In the genomic region with DNA sequence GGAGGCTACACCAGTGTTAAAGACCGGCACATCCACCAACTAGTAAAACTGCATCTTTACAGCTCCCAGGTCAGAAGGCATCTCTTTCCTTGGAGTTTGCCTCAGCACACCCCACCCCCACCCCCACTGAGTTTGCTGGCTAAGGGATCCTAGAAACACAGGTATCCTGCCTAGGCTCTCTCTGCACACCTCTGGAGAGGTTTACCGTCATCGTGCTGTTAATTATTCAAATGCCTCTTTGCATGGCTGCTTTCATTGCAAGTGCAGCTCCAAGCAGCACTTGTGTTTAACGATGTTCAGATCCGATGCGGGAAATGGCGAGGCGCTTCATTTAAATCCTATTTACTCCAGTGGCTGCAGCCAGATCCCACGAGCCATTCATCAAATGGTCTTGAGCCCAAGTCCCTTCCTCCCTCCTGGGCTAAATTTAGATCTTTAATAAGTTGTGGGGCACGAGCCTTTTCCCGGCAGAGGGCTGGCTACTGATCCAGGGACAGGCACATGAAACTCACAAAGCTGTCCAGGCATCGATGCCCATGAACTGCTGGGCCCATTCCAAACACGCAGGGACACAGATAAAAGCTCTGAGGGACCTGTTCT, we compare ENCODE assay signal across 10 mouse cellular contexts.
A peak's percentile ranks its signal among the peaks of the same experiment; 100 is the strongest.
DNase-seq lines count a peak whose midpoint lies in the region; ATAC-seq and TF ChIP-seq lines count a peak whose summit lies in the region.
"Had no signal": no experiment of that assay in that cellular context is flagged by ENCODE, and none has a peak within 500 bp of the region (broad histone marks: within the 10 kb centered on the region; RNA-seq: fewer than 3 reads in every experiment).

No protein-coding gene starts in this region.

- H3K27me3 ChIP-seq in forebrain, embryonic 14.5 days (replicated peaks; ENCODE audit: control insufficient read depth, insufficient read depth, low read length): no peaks in the 10 kb centered on the region
- H3K27me3 ChIP-seq in forebrain, embryonic 11.5 days (ENCODE audit: control insufficient read depth, insufficient read depth, low read length): no peaks in the 10 kb centered on the region
- no peaks in the 10 kb centered on the region for H3K27me3 ChIP-seq in neural tube, embryonic 12.5 days (replicated peaks)
- H3K27me3 ChIP-seq in hindbrain, postnatal 0 days (ENCODE audit: insufficient read depth, low read length): no peaks in the 10 kb centered on the region

- 14% methylated on average over 13 of the region's 13 CpGs for WGBS in forebrain, embryonic 14.5 days
- 35% methylated on average over 13 of the region's 13 CpGs for WGBS in forebrain, embryonic 11.5 days
- WGBS in neural tube, embryonic 12.5 days: 42% methylated on average over 13 of the region's 13 CpGs
- 26% methylated on average over 13 of the region's 13 CpGs for WGBS in hindbrain, postnatal 0 days

- H3K36me3 ChIP-seq in forebrain, embryonic 14.5 days (ENCODE audit: control insufficient read depth, insufficient read depth, low read length): no peaks in the 10 kb centered on the region
- no peaks in the 10 kb centered on the region for H3K36me3 ChIP-seq in forebrain, embryonic 11.5 days (ENCODE audit: control insufficient read depth, insufficient read depth, low read length)
- H3K36me3 ChIP-seq in neural tube, embryonic 12.5 days: no peaks in the 10 kb centered on the region
- H3K36me3 ChIP-seq in hindbrain, postnatal 0 days (ENCODE audit: insufficient read depth, low read length): no peaks in the 10 kb centered on the region

- TF ChIP-seq CTCF in hindbrain, postnatal 0 days (IDR thresholded peaks at IDR 0.05; ENCODE audit: low read depth): no peak

- ATAC-seq in forebrain, embryonic 14.5 days: no peak
- ATAC-seq in forebrain, embryonic 11.5 days (replicated peaks; ENCODE audit: low FRiP score): no peak
- ATAC-seq in neural tube, embryonic 12.5 days (ENCODE audit: low FRiP score, low read depth): no peak
- ATAC-seq in hindbrain, postnatal 0 days: no peak

- peaks cover 4% of the 10 kb centered on the region; the same call in 1 of the 2 replicates for H3K4me1 ChIP-seq in forebrain, embryonic 14.5 days (ENCODE audit: control insufficient read depth, insufficient read depth, low read length)
- peaks cover 10% of the 10 kb centered on the region; the same call in 1 of the 2 replicates for H3K4me1 ChIP-seq in forebrain, embryonic 11.5 days (replicated peaks; ENCODE audit: control insufficient read depth, insufficient read depth, low read length)
- peaks cover 35% of the 10 kb centered on the region for H3K4me1 ChIP-seq in neural tube, embryonic 12.5 days
- no peaks in the 10 kb centered on the region for H3K4me1 ChIP-seq in hindbrain, postnatal 0 days (ENCODE audit: insufficient read depth, low read length)

- H3K9ac ChIP-seq in forebrain, embryonic 14.5 days (ENCODE audit: low read length): no peak overlapping the region
- no peak overlapping the region for H3K9ac ChIP-seq in forebrain, embryonic 11.5 days (ENCODE audit: low read length)
- H3K9ac ChIP-seq in neural tube, embryonic 12.5 days: no peak overlapping the region
- no peak overlapping the region for H3K9ac ChIP-seq in hindbrain, postnatal 0 days (replicated peaks; ENCODE audit: low read length)

- H3K4me2 ChIP-seq in forebrain, embryonic 14.5 days (ENCODE audit: low read length): peak overlapping the region; percentile 3; the same call in 1 of the 2 replicates
- H3K4me2 ChIP-seq in forebrain, embryonic 11.5 days (ENCODE audit: low read depth, low read length, severe bottlenecking): no peak overlapping the region
- no peak overlapping the region for H3K4me2 ChIP-seq in neural tube, embryonic 12.5 days (replicated peaks)
- H3K4me2 ChIP-seq in hindbrain, postnatal 0 days (ENCODE audit: low read depth, low read length): no peak overlapping the region

- H3K4me3 ChIP-seq in forebrain, embryonic 14.5 days (ENCODE audit: low read depth, low read length): no peak overlapping the region
- H3K4me3 ChIP-seq in forebrain, embryonic 11.5 days (ENCODE audit: low read depth, low read length): no peak overlapping the region
- H3K4me3 ChIP-seq in neural tube, embryonic 12.5 days: no peak overlapping the region
- H3K4me3 ChIP-seq in hindbrain, postnatal 0 days (ENCODE audit: low read length): no peak overlapping the region

- no peaks in the 10 kb centered on the region for H3K9me3 ChIP-seq in forebrain, embryonic 14.5 days (replicated peaks; ENCODE audit: control insufficient read depth, low read length)
- no peaks in the 10 kb centered on the region for H3K9me3 ChIP-seq in forebrain, embryonic 11.5 days (ENCODE audit: control insufficient read depth, low read length)
- H3K9me3 ChIP-seq in neural tube, embryonic 12.5 days: no peaks in the 10 kb centered on the region
- no peaks in the 10 kb centered on the region for H3K9me3 ChIP-seq in hindbrain, postnatal 0 days (ENCODE audit: low read length)

- peak; percentile 49 for DNase-seq in forebrain, embryonic 14.5 days (ENCODE audit: low spot score)
- DNase-seq in forebrain, embryonic 11.5 days (ENCODE audit: low spot score): no peak
- DNase-seq in neural tube, embryonic 10.5 days (ENCODE audit: extremely low spot score, low spot score): no peak
- DNase-seq in hindbrain, postnatal 0 days (ENCODE audit: low spot score): peak; percentile 66
- DNase-seq in urinary bladder, adult 2 months (ENCODE audit: low spot score): no peak
- DNase-seq in spleen, postnatal 36 days (ENCODE audit: low spot score in 2 of 2): no peak
- DNase-seq in testis, postnatal 14 days (ENCODE audit: low spot score): no peak
- DNase-seq: gastrocnemius, postnatal 14 days; lung, postnatal 14 days had no signal

- H3K27ac ChIP-seq in forebrain, embryonic 14.5 days (ENCODE audit: low read depth, low read length): no peak overlapping the region
- no peak overlapping the region for H3K27ac ChIP-seq in forebrain, embryonic 11.5 days (ENCODE audit: low read depth, low read length)
- 0 out of 2 replicates have a peak overlapping the region, but pooled peaks have one; percentile 2 for H3K27ac ChIP-seq in neural tube, embryonic 12.5 days
- no peak overlapping the region for H3K27ac ChIP-seq in hindbrain, postnatal 0 days

Comparison
In these comparisons a context has a peak if more than half of its experiments do, and no peak if none do; other contexts are left out.
1. DNase-seq: peak in forebrain, embryonic 14.5 days (single experiment) and hindbrain, postnatal 0 days (single experiment); none in forebrain, embryonic 11.5 days (single experiment), neural tube, embryonic 10.5 days (single experiment), urinary bladder, adult 2 months (single experiment), spleen, postnatal 36 days (0 of 2) and testis, postnatal 14 days (single experiment).